ENCODE assay signal across 10 mouse cellular contexts in the genomic region with DNA sequence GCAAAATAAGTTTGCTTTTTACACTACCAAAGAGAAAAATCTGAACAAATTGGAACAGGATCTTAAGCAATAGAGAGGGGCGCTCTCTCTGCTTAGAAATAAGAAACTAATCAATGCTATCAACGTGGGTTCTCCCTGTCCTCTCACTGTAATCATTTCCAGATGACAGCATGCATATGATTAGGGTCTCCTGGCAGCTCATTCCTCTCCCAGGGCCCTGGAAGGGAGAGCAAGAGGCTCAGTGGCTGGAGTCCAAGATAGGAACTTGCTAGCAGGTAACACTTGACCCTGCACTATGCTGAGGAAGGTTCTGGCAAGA.
DNase-seq lines count a peak whose midpoint lies in the region; ATAC-seq lines count a peak whose summit lies in the region.
"Had no signal": no experiment of that assay in that cellular context is flagged by ENCODE, and none has a peak within 500 bp of the region (broad histone marks: within the 10 kb centered on the region; RNA-seq: fewer than 3 reads in every experiment).

No protein-coding gene starts in this region.

- peak; percentile 70 for DNase-seq in embryo, embryonic 10.5 days (ENCODE audit: low spot score)
- no peak for DNase-seq in lung, postnatal 4 days
- DNase-seq in frontal cortex, adult 2 months (ENCODE audit: extremely low spot score in 1 of 2, low spot score in 1 of 2): no peak
- DNase-seq: lung, embryonic 14.5 days had no signal

- H3K4me1 ChIP-seq in embryonic facial prominence, embryonic 12.5 days: peaks cover 41% of the 10 kb centered on the region
- H3K4me1 ChIP-seq in hindbrain, embryonic 15.5 days (replicated peaks): peaks cover 15% of the 10 kb centered on the region
- H3K4me1 ChIP-seq in midbrain, embryonic 15.5 days: peaks cover 29% of the 10 kb centered on the region

- peaks cover 6% of the 10 kb centered on the region for H3K9me3 ChIP-seq in embryonic facial prominence, embryonic 12.5 days
- H3K9me3 ChIP-seq in hindbrain, embryonic 15.5 days: 0 out of 2 replicates have a peak, but pooled peaks cover 4% of the 10 kb centered on the region
- no peaks in the 10 kb centered on the region for H3K9me3 ChIP-seq in midbrain, embryonic 15.5 days

- no peaks in the 10 kb centered on the region for H3K36me3 ChIP-seq in embryonic facial prominence, embryonic 12.5 days
- H3K36me3 ChIP-seq in hindbrain, embryonic 15.5 days: no peaks in the 10 kb centered on the region
- no peaks in the 10 kb centered on the region for H3K36me3 ChIP-seq in midbrain, embryonic 15.5 days (replicated peaks)

- 11% methylated on average over 2 of the region's 2 CpGs for WGBS in embryonic facial prominence, embryonic 12.5 days
- 22% methylated on average over 2 of the region's 2 CpGs for WGBS in hindbrain, embryonic 15.5 days
- WGBS in midbrain, embryonic 15.5 days: 21% methylated on average over 2 of the region's 2 CpGs

- no peak overlapping the region for H3K4me3 ChIP-seq in embryonic facial prominence, embryonic 12.5 days
- no peak overlapping the region for H3K4me3 ChIP-seq in hindbrain, embryonic 15.5 days
- H3K4me3 ChIP-seq in midbrain, embryonic 15.5 days: peak overlapping the region; percentile 15; the same call in 1 of the 2 replicates
- H3K4me3 ChIP-seq: myocyte had no signal

- peak overlapping the region; percentile 18; the same call in 1 of the 2 replicates for H3K27ac ChIP-seq in embryonic facial prominence, embryonic 12.5 days
- no peak overlapping the region for H3K27ac ChIP-seq in hindbrain, embryonic 15.5 days (replicated peaks)
- H3K27ac ChIP-seq in midbrain, embryonic 15.5 days: peak overlapping the region; percentile 42
- H3K27ac ChIP-seq: kidney, postnatal 0 days had no signal

- H3K4me2 ChIP-seq in embryonic facial prominence, embryonic 12.5 days (replicated peaks): peak overlapping the region; percentile 33
- peak overlapping the region; percentile 40 for H3K4me2 ChIP-seq in hindbrain, embryonic 15.5 days
- peak overlapping the region; percentile 46 for H3K4me2 ChIP-seq in midbrain, embryonic 15.5 days
- H3K4me2 ChIP-seq: lung, embryonic 14.5 days had no signal

- 0 out of 2 replicates have a peak, but pooled peaks cover 3% of the 10 kb centered on the region for H3K27me3 ChIP-seq in embryonic facial prominence, embryonic 12.5 days
- H3K27me3 ChIP-seq in hindbrain, embryonic 15.5 days: no peaks in the 10 kb centered on the region
- H3K27me3 ChIP-seq in midbrain, embryonic 15.5 days (replicated peaks): no peaks in the 10 kb centered on the region

- no peak overlapping the region for H3K9ac ChIP-seq in embryonic facial prominence, embryonic 12.5 days
- no peak overlapping the region for H3K9ac ChIP-seq in hindbrain, embryonic 15.5 days
- H3K9ac ChIP-seq in midbrain, embryonic 15.5 days: no peak overlapping the region
- H3K9ac ChIP-seq: lung, embryonic 14.5 days had no signal

- ATAC-seq in embryonic facial prominence, embryonic 12.5 days (ENCODE audit: insufficient number of reproducible peaks, insufficient read depth, low FRiP score, low TSS enrichment): no peak
- ATAC-seq in hindbrain, embryonic 15.5 days (ENCODE audit: low FRiP score, low read depth): no peak
- no peak; the same call in 1 of the 2 replicates for ATAC-seq in midbrain, embryonic 15.5 days (replicated peaks)
- no peak for ATAC-seq in erythroid progenitor cell, adult 5-6 weeks (replicated peaks; ENCODE audit: low FRiP score, poor library complexity, severe bottlenecking)
